Mouse (Mus musculus): ENCODE measurements around the gene 1700102P08Rik. TPM values are rescaled to one million over a fixed set of nuclear protein-coding genes. Genes with fewer than 3 reads are reported as not detected.
A peak's percentile ranks its signal among the peaks of the same experiment; 100 is the strongest.

1700102P08Rik gene
- 2.2 TPM in 2 replicates for polyA plus RNA-seq (2015; fragmentation: Nextera tagmentation; extraction: Ambion mirVana)

DNA sequence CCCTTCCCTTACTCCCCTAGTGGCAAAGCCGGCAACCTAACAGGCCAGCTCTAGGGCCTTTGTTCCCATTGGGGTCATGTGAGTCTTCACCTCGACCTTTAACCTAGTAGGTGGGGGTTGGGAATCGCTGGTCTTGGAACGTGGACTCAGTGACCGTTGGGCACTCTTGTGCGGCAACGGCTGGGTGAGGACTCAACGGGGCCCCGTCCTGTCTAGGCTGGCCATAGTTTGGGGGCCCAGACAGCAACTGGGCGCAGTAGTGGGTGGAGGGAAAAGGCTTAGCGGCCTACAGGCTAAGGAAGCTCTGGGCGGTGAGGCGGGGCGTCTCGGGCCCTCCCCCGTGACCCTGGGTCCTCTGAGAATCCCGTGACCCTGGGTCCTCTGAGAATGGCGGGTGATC lies at the start of gene 1700102P08Rik:
Gene 1700102P08Rik (plus strand): TSS at position 130 of the 400 bp plus-strand sequence.
- whole genome bisulfite sequencing, result 60% methylated on average over 18 of the region's 18 CpGs
- Histone ChIP-seq H3K4me2 (no peak within 1 kb of the TSS), H3K9ac (no peak within 1 kb of the TSS), H3K9me3 (no peaks in the 10 kb centered on the region), H3K27me3 (no peaks in the 10 kb centered on the region), H3K36me3 (peaks cover 76% of the 10 kb centered on the region), H3K27ac (replicated peaks) (no peak within 1 kb of the TSS), H3K4me1 (replicated peaks) (no peaks in the 10 kb centered on the region), H3K4me3 (no peak within 1 kb of the TSS)
- ATAC-seq (ENCODE audit: low read depth), result no peak

DNA sequence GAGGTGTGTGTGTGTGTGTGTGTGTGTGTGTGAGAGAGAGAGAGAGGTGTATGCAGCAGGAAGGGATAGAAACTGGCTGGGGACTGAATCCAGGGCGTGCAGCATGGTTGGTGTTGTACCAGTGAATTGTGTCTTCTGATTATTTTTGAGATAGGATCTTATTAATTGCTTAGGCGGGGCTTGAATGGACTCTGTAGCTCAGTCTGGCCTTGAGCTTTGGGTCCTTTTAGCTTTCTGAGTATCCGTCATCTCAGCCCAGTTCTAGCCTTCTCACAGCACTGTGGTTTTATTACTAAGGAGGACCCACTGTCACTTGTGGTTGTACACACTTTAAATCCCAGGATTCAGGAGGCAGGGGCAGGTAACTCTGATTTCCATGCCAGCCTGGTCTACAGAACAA lies 49.3 kb upstream of the 1700102P08Rik start:
- no peaks in the 10 kb centered on the region for H3K9me3 ChIP-seq
- ATAC-seq (ENCODE audit: low read depth), result no peak
- no peak overlapping the region for H3K4me3 ChIP-seq
- H3K27ac ChIP-seq (replicated peaks), result no peak overlapping the region
- 0 out of 2 replicates have a peak overlapping the region, but pooled peaks have one; percentile 2 for H3K9ac ChIP-seq
- WGBS, result 82% methylated on average over 3 of the region's 3 CpGs
- H3K27me3 ChIP-seq, result no peaks in the 10 kb centered on the region
- no peak overlapping the region for H3K4me2 ChIP-seq
- peaks cover 41% of the 10 kb centered on the region for H3K4me1 ChIP-seq (replicated peaks)
- no peaks in the 10 kb centered on the region for H3K36me3 ChIP-seq

DNA sequence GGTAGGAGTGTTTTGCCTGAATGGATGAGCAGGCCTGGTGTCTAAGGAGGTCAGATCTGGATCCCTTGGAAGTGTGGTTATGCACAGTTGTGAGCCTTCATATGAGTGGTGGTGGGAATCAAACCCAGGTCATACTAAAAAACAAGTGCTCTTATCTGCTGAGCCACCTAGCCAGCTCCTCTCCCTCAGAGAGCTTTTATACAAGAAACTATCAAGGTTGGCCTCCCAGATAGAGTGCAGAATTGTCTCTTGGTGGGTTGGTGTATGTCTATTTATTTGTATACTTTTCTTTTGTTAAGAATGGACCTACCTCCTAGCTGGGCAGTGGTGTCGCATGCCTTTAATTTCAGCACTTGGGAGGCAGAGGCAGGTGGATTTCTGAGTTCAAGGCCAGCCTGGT lies 48.8 kb upstream of the 1700102P08Rik start:
- ATAC-seq (ENCODE audit: low read depth), result no peak
- Histone ChIP-seq H3K4me3 (no peak overlapping the region), H3K36me3 (no peaks in the 10 kb centered on the region), H3K4me1 (replicated peaks) (peaks cover 41% of the 10 kb centered on the region), H3K9ac (no peak overlapping the region), H3K4me2 (no peak overlapping the region), H3K9me3 (no peaks in the 10 kb centered on the region), H3K27ac (replicated peaks) (no peak overlapping the region), H3K27me3 (no peaks in the 10 kb centered on the region)
- 93% methylated on average over 1 of the region's 1 CpGs for WGBS

DNA sequence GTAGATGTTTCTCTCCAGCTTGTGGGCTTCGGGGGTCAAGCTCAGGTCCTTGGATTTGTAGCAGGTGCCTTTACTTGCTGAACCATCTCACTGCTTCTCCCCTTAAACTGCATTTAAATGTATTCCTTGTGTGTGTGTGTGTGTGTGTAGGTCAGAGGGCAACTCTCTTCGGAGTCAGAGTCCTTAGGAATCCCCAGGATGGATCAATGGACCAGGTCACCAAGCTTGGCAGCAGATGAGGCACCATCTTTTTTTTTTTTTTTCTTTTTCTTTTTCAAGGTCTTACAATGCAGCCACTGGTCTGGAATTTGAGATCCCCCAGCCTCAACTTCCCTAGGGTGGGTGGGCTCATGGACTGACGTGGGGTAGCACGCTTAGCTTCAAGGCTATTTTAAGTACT lies 48.1 kb upstream of the 1700102P08Rik start:
- Histone ChIP-seq H3K4me1 (replicated peaks) (peaks cover 47% of the 10 kb centered on the region), H3K4me3 (no peak overlapping the region), H3K9ac (no peak overlapping the region), H3K36me3 (no peaks in the 10 kb centered on the region), H3K9me3 (no peaks in the 10 kb centered on the region), H3K27me3 (no peaks in the 10 kb centered on the region), H3K4me2 (no peak overlapping the region), H3K27ac (replicated peaks) (no peak overlapping the region)
- no peak for ATAC-seq (ENCODE audit: low read depth)
- 78% methylated on average over 4 of the region's 4 CpGs for WGBS

DNA sequence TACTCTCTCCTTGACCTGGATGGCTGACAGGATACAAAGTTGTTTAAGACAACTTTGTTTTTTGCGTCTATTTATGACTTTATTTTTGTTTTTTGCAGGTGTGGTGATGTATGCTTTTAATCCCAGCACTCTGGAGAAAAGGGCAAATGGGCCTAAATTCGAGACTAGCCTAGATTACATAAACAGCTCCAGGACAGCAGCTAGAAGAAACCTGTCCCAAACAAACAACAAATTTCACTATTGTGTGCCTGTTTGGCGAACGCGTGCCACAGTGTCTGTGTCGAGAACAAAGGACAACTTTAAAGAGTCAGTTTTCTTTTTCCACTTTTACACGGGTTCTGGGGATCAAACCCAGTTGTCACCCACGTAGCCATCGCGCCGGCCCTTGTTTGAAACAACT lies 45.6 kb upstream of the 1700102P08Rik start:
- Histone ChIP-seq H3K27ac (replicated peaks) (peak overlapping the region; percentile 98), H3K9me3 (no peaks in the 10 kb centered on the region)
- WGBS, result 4% methylated on average over 11 of the region's 11 CpGs

DNA sequence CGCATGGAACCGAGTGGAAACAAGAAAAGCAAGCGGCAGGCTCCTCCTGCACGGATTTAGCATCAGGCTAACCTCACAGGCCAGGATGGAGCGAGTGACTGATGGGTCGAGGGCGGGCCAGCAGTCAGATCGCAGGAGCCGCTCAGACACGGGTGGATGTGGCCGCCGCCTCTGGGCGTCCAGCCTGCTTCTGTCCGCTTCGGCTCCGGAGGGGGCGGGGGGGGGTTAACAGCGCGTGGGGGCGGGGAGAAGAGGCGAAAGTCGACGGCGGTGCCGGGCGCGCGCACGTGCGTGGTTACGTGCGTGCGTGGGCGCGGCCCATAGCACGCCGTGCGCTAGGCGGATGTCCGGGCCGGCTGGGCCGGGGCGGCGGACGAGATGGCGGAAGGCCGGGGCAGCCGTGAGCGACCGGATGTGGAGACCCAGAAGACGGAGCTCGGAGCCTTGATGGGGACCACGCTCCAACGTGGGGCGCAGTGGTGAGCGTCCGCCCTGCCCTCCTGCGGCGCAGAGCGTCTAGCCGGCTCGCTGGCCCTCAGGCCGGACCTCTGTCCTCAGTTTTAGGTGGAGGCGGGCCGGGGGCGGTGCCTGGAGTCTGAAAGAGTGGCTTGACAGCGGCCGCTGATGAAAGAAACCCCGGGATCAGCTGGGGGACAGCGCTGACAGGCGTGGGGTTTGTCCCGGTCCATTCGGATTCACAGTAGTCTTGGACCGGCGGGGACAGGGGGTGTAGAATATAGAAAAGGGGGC lies 44.9 kb upstream of the 1700102P08Rik start, which contains the start of gene Usp4:
Gene Usp4 (plus strand): TSS at position 314 of the 750 bp plus-strand sequence.
- under 1% methylated on average over 67 of the region's 75 CpGs for WGBS

More for the DNA sequence above, 45.6 kb upstream of the 1700102P08Rik start:
- H3K9ac ChIP-seq, result peak overlapping the region; percentile 93
- ATAC-seq (ENCODE audit: low read depth), result no peak
- H3K27me3 ChIP-seq, result no peaks in the 10 kb centered on the region
- H3K4me2 ChIP-seq, result peak overlapping the region; percentile 89
- peak overlapping the region; percentile 89 for H3K4me3 ChIP-seq
- peaks cover 24% of the 10 kb centered on the region for H3K4me1 ChIP-seq (replicated peaks)
- peaks cover 24% of the 10 kb centered on the region for H3K36me3 ChIP-seq

DNA sequence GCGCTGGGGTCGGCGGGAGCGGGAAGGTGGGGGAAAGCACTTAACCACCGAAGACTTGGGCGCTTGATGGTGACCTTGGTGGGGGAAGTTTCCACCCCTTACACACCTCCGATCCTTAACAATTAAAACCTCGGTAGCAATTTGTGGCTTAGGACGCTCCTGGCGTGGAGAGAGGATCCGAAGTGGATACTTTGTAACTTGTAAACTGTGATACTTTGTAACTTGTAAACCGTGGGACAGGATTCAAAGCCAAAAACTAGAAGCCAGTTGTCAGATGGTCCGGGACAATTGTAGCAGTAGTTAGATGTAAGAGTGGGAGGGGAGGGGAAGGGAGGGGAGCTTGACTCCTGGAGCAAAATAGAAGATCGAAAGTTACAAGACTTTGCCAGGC lies 44.3 kb upstream of the 1700102P08Rik start:
- peaks cover 24% of the 10 kb centered on the region for H3K4me1 ChIP-seq (replicated peaks)
- H3K9ac ChIP-seq, result peak overlapping the region; percentile 93
- no peaks in the 10 kb centered on the region for H3K9me3 ChIP-seq
- peak overlapping the region; percentile 89 for H3K4me3 ChIP-seq
- H3K27ac ChIP-seq (replicated peaks), result peak overlapping the region; percentile 98
- WGBS, result 10% methylated on average over 14 of the region's 14 CpGs
- no peaks in the 10 kb centered on the region for H3K27me3 ChIP-seq
- peak overlapping the region; percentile 89 for H3K4me2 ChIP-seq
- ATAC-seq (ENCODE audit: low read depth), result no peak; the same call in 1 of the 2 replicates
- peaks cover 37% of the 10 kb centered on the region for H3K36me3 ChIP-seq

More for the DNA sequence above, 44.9 kb upstream of the 1700102P08Rik start, which contains the start of gene Usp4:
- peak within 1 kb of the TSS; percentile 98 for H3K27ac ChIP-seq (replicated peaks)
- peaks cover 31% of the 10 kb centered on the region for H3K36me3 ChIP-seq
- H3K4me3 ChIP-seq, result peak within 1 kb of the TSS; percentile 89
- H3K4me2 ChIP-seq, result peak within 1 kb of the TSS; percentile 89
- peaks cover 24% of the 10 kb centered on the region for H3K4me1 ChIP-seq (replicated peaks)
- H3K27me3 ChIP-seq, result no peaks in the 10 kb centered on the region
- H3K9me3 ChIP-seq, result no peaks in the 10 kb centered on the region
- ATAC-seq (ENCODE audit: low read depth), result peak; percentile 96
- peak within 1 kb of the TSS; percentile 93 for H3K9ac ChIP-seq

DNA sequence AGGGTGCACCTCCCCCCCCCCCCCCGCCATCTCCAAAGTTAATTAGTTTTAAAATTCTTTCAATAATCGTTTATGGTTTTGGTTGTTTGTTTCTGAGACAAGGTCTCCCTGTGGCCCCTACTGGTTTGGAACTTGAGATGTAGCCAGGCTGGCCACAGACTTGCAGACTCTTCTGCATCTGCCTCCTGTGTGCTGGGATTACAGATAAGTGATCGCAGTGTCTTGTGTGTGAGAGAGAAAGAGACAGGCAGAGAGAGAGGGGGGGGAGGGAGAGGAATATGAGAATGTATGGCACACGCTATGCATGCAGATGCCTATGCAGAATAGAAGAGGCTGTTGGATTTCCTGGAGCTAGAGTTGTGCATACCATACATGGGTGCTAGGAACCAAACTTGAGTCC lies 42.9 kb upstream of the 1700102P08Rik start:
- Histone ChIP-seq H3K36me3 (peaks cover 51% of the 10 kb centered on the region), H3K4me1 (replicated peaks) (peaks cover 24% of the 10 kb centered on the region), H3K4me2 (no peak overlapping the region), H3K27ac (replicated peaks) (no peak overlapping the region), H3K4me3 (no peak overlapping the region), H3K9me3 (no peaks in the 10 kb centered on the region), H3K27me3 (no peaks in the 10 kb centered on the region), H3K9ac (no peak overlapping the region)
- WGBS, result 95% methylated on average over 4 of the region's 4 CpGs
- ATAC-seq (ENCODE audit: low read depth), result no peak

DNA sequence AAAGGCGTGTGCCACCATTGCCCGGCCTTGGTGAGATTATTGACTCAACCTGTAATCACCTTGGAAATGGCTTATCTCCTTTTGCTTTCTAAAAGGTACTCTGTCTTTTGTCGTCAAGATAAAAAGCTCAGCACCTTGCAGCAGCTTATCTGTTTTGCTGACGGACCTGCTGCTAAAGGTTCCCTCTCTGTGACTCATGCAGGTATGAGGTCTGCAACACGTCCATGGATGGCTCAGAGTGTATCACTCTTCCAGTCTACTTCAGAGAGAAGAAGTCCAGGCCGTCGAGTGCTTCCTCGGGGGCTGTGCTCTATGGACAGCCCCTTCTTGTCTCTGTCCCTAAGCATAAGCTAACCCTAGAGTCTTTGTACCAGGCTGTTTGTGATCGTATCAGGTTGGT lies 14.4 kb upstream of the 1700102P08Rik start:
- 93% methylated on average over 9 of the region's 9 CpGs for WGBS
- H3K4me3 ChIP-seq, result no peak overlapping the region
- H3K27ac ChIP-seq (replicated peaks), result no peak overlapping the region
- peaks cover 95% of the 10 kb centered on the region for H3K36me3 ChIP-seq
- no peak for ATAC-seq (ENCODE audit: low read depth)
- H3K27me3 ChIP-seq, result no peaks in the 10 kb centered on the region
- no peak overlapping the region for H3K9ac ChIP-seq
- H3K4me2 ChIP-seq, result no peak overlapping the region
- H3K9me3 ChIP-seq, result no peaks in the 10 kb centered on the region
- no peaks in the 10 kb centered on the region for H3K4me1 ChIP-seq (replicated peaks)

DNA sequence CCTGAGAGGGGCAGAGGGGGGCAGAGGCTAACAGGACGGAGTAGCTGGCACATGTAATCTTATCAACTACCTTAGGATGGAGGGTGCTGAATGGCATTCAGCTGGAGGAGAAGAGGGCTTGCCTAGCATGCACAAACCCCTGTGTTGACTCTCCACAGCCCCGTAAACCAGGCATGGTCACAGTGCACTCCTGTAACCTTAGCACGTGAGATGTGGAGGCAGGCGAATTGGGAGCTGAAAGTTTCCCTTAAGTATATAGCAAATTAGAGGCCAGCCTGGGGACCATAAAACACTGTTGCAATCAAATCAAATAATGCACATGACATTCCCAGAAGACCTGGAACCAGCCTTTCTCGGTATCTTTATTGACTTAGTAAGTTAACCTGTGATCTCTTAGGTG lies 13.9 kb upstream of the 1700102P08Rik start:
- no peaks in the 10 kb centered on the region for H3K4me1 ChIP-seq (replicated peaks)
- H3K27me3 ChIP-seq, result no peaks in the 10 kb centered on the region
- H3K4me3 ChIP-seq, result no peak overlapping the region
- no peak for ATAC-seq (ENCODE audit: low read depth)
- H3K9ac ChIP-seq, result no peak overlapping the region
- no peaks in the 10 kb centered on the region for H3K9me3 ChIP-seq
- no peak overlapping the region for H3K4me2 ChIP-seq
- peaks cover 95% of the 10 kb centered on the region for H3K36me3 ChIP-seq
- no peak overlapping the region for H3K27ac ChIP-seq (replicated peaks)
- WGBS, result 86% methylated on average over 5 of the region's 5 CpGs

DNA sequence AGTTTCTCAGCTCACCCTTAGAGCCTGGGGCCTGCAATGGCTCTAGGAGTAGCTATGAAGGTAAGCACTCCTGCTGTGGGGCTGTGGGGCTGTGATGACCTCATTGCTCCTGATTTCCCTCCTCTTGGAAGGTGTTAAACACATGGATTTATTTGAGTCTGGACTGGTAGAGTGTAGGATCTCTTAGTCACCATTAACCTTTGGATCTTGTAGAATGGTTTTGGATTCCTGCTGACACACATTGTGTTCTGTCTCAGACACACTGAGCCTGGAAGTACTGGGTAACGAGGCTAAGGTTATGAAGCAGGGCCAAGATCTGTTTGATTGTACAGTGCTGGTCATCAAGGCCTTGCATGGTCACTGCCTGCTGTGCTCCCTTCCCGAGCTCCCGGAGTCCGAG lies 13.3 kb upstream of the 1700102P08Rik start:
- no peak overlapping the region for H3K4me2 ChIP-seq
- no peak for ATAC-seq (ENCODE audit: low read depth)
- no peak overlapping the region for H3K4me3 ChIP-seq
- H3K9ac ChIP-seq, result no peak overlapping the region
- H3K4me1 ChIP-seq (replicated peaks), result no peaks in the 10 kb centered on the region
- peaks cover 95% of the 10 kb centered on the region for H3K36me3 ChIP-seq
- WGBS, result 84% methylated on average over 4 of the region's 4 CpGs
- no peaks in the 10 kb centered on the region for H3K27me3 ChIP-seq
- no peak overlapping the region for H3K27ac ChIP-seq (replicated peaks)
- H3K9me3 ChIP-seq, result no peaks in the 10 kb centered on the region

DNA sequence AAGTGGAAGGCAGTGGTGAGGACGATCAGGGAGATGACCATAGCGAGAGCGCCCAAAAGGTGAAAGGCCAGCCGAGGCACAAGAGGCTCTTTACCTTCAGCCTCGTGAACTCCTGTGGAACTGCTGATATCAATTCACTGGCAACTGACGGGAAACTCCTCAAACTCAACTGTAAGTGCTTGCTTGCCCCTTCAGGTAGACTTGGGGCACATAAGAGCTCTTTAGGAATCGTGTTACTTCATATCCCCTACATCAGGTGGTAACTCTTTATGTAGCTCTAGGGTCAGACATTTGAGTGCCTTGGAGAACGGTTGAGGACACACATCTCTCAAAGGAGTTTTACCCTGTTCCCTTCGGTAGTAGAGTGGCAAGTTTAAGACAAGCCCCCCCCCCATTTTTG lies 11.2 kb upstream of the 1700102P08Rik start:
- Histone ChIP-seq H3K9ac (no peak overlapping the region), H3K27ac (replicated peaks) (no peak overlapping the region), H3K4me1 (replicated peaks) (no peaks in the 10 kb centered on the region), H3K4me3 (no peak overlapping the region), H3K9me3 (no peaks in the 10 kb centered on the region), H3K36me3 (peaks cover 95% of the 10 kb centered on the region), H3K27me3 (no peaks in the 10 kb centered on the region), H3K4me2 (no peak overlapping the region)
- 97% methylated on average over 9 of the region's 9 CpGs for WGBS
- no peak for ATAC-seq (ENCODE audit: low read depth)

DNA sequence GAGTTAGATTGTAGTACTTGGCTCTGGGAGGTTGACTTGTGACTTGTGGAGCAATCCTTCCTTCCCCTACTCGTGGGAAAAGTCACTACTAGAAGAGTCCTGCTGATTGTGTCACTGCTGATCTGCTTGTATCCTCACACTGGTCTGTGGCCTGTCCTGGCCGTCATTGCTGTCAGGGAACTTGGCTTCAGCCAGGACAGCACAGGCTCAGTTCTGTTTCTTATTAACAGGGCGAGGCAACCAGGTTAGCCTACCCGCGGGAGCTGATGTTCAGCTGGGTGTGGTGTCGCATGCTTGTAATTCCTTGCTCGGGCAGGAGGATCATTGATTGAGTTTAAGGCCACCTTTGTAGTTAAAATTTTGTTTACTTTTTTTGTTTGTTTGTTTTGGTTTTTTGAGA lies 7.6 kb upstream of the 1700102P08Rik start:
- H3K27me3 ChIP-seq, result no peaks in the 10 kb centered on the region
- peaks cover 97% of the 10 kb centered on the region for H3K36me3 ChIP-seq
- H3K27ac ChIP-seq (replicated peaks), result no peak overlapping the region
- no peak overlapping the region for H3K9ac ChIP-seq
- H3K4me3 ChIP-seq, result no peak overlapping the region
- no peak overlapping the region for H3K4me2 ChIP-seq
- no peaks in the 10 kb centered on the region for H3K9me3 ChIP-seq
- no peaks in the 10 kb centered on the region for H3K4me1 ChIP-seq (replicated peaks)
- 91% methylated on average over 7 of the region's 7 CpGs for WGBS
- ATAC-seq (ENCODE audit: low read depth), result no peak

Data from neural tube, embryonic 13.5 days (tissue).